Mouse (Mus musculus) neural tube, embryonic 13.5 days (tissue): ENCODE data around the gene Rgl1. TPM values are rescaled to one million over a fixed set of nuclear protein-coding genes. Genes with fewer than 3 reads are reported as not detected.
A peak's percentile ranks its signal among the peaks of the same experiment; 100 is the strongest.

Experiments
- ATAC-seq: fragments of 200-750 bp; cut with Nextera tagmentation; 2 replicates; pipeline ENCODE4 v1.8.0; 2017; ENCODE audit warnings: low read depth, mild to moderate bottlenecking, moderate TSS enrichment, moderate library complexity
- H3K27ac ChIP-seq: fragments of 300-500 bp; sonication (generic); replicated peaks from 2 replicates; pipeline ENCODE4 v1.5.1; 2015; ENCODE audit warnings: moderate library complexity, mild to moderate bottlenecking, inconsistent platforms
- H3K27me3 ChIP-seq: fragments of 300-500 bp; sonication (generic); 2 replicates; pipeline ENCODE4 v1.6.1; 2015; ENCODE audit warnings: mild to moderate bottlenecking, inconsistent platforms
- H3K36me3 ChIP-seq: fragments of 300-500 bp; sonication (generic); 2 replicates; pipeline ENCODE4 v1.6.1; 2015; ENCODE audit warnings: mild to moderate bottlenecking, inconsistent platforms
- H3K4me1 ChIP-seq: fragments of 300-500 bp; sonication (generic); replicated peaks from 2 replicates; pipeline ENCODE4 v1.6.1; 2015; ENCODE audit warnings: inconsistent platforms
- H3K4me2 ChIP-seq: fragments of 300-500 bp; sonication (generic); 2 replicates; pipeline ENCODE4 v1.6.1; 2015; ENCODE audit warnings: inconsistent platforms, mild to moderate bottlenecking, moderate library complexity
- H3K4me3 ChIP-seq: fragments of 300-500 bp; sonication (generic); 2 replicates; pipeline ENCODE4 v1.5.1; 2015; ENCODE audit warnings: mild to moderate bottlenecking, inconsistent platforms
- H3K9ac ChIP-seq: fragments of 300-500 bp; sonication (generic); 2 replicates; pipeline ENCODE4 v1.6.1; 2015; ENCODE audit warnings: moderate library complexity, mild to moderate bottlenecking, inconsistent platforms
- H3K9me3 ChIP-seq: fragments of 300-500 bp; sonication (generic); 2 replicates; pipeline ENCODE4 v1.6.1; 2016; ENCODE audit warnings: inconsistent platforms
- WGBS: fragments of 180-500 bp; shearing (Covaris S2); methylation state at CpG from one replicate; pipeline ENCODE4 v1.1.7; 2015; 5-methylcytosine and 5-hydroxymethylcytosine counted together
- polyA plus RNA-seq: library from polyadenylated mRNA; unstranded; fragments of >200 nt; fragmentation: Nextera tagmentation; extraction: Ambion mirVana; gene quantifications from 2 replicates; pipeline ENCODE4 v1.2.1, GENCODE M21; 2015

Gene Rgl1
- polyA plus RNA-seq, 1 experiment from 2014 or later, result 25.4 TPM

DNA sequence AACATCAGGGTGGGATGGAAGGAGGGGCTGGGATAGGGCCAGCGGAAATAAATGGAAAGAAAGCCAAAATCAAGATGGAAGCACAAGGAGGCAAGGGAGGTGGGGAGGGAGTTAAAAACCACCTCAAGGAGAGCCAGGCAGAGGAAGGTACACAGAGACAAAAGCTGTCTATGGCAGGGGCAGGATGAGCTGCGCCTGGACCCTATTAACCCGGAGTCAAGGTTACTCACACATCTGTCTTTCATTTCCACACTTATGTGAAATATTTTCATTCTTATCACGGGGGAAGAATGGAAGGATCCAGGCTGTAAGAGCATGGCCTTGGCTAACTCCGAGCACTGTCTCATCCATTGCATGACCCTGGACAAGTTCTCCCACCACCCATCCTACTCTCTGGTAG lies 202.9 kb downstream of the Rgl1 start:
- ATAC-seq, result no peak
- Histone ChIP-seq H3K27ac (no peak overlapping the region), H3K9me3 (no peaks in the 10 kb centered on the region), H3K9ac (no peak overlapping the region), H3K4me1 (peaks cover 24% of the 10 kb centered on the region), H3K4me3 (no peak overlapping the region), H3K36me3 (no peaks in the 10 kb centered on the region), H3K4me2 (no peak overlapping the region), H3K27me3 (no peaks in the 10 kb centered on the region)
- WGBS, result 79% methylated on average over 5 of the region's 5 CpGs

DNA sequence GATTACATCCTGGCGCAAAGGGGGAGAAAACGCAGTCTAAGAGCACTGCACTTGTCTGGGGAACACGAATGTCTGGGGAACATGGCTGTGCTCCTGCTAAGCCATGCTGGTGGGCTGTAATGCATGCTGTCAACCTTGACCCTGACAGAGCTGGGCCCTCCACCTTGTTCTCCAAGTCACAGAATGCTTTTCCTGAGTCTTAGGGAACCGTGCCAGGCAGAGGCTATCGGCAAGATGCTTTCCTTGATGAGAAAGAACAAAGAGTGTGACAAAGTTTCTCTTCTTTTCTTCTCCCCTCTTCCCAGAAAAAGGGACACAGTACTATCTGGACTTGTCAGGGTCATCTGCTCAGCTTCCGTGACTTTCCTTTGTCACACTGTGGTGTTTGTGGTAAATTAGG lies 203.3 kb downstream of the Rgl1 start:
- no peak for ATAC-seq
- H3K4me3 ChIP-seq, result no peak overlapping the region
- no peaks in the 10 kb centered on the region for H3K9me3 ChIP-seq
- no peak overlapping the region for H3K27ac ChIP-seq
- no peaks in the 10 kb centered on the region for H3K27me3 ChIP-seq
- peaks cover 24% of the 10 kb centered on the region for H3K4me1 ChIP-seq
- H3K9ac ChIP-seq, result no peak overlapping the region
- WGBS, result 85% methylated on average over 6 of the region's 6 CpGs
- no peak overlapping the region for H3K4me2 ChIP-seq
- H3K36me3 ChIP-seq, result no peaks in the 10 kb centered on the region

DNA sequence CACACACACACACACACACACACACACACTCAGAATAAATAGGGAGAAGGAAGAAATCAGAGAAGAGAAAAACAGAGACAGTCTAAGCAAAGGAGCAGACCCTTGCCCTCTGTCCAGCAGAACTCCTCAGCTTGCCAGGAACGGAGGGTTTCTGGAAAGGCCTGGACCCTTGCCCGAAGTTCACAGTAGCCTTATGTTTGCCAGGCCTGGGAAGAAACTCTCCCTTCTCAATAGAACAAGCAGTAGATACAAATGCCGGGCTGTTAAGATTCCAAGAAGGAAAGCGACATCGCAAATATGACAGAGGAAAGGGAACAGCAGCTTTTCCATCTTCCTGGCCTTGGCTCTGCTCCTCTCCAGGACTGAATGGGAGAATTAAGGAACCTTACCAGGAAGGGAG lies 205.7 kb downstream of the Rgl1 start:
- 80% methylated on average over 5 of the region's 5 CpGs for WGBS
- no peak overlapping the region for H3K4me2 ChIP-seq

DNA sequence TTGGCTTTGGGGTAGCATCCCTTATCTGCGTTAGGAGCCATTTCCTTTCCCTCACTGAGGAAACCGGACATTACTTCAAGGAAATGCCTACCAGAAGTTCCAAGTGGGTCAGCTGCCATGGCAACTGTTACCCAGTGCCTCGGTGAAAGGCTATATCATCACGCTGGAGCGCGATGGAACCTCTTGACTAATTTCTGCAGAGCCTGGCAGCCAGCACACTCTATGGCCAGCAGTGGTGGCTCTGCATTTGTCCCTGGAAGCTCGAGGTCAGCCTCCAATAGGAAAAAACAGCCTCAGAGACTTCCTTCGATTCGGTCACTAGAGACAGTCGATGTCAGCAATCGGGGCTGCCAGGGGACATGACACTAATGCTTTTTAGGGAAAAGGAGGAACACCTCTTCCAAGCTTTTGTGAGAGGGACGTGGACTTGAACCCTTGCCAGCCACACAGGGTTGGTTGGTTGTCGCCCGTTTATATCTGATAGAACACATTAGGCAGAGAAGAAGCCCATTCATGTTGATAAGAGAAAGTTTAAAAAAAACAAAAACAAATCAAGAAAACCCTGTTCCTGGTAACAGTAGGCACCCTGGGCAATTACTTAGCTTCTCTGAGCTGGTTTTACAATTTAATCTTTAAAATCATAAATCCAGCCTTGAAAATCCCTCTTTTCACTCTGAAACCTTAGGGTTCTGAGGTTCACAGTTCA lies 209.4 kb downstream of the Rgl1 start:
- no peaks in the 10 kb centered on the region for H3K9me3 ChIP-seq
- ATAC-seq, result peak; percentile 48; the same call in 1 of the 2 replicates
- H3K27me3 ChIP-seq, result no peaks in the 10 kb centered on the region
- peaks cover 41% of the 10 kb centered on the region for H3K4me1 ChIP-seq
- H3K36me3 ChIP-seq, result peaks cover 8% of the 10 kb centered on the region; the same call in 1 of the 2 replicates
- no peak overlapping the region for H3K4me3 ChIP-seq
- peak overlapping the region; percentile 75 for H3K27ac ChIP-seq
- no peak overlapping the region for H3K4me2 ChIP-seq
- WGBS, result 51% methylated on average over 14 of the region's 14 CpGs
- no peak overlapping the region for H3K9ac ChIP-seq

More for the DNA sequence above, 205.7 kb downstream of the Rgl1 start:
- H3K27ac ChIP-seq, result peak overlapping the region; percentile 53
- H3K4me3 ChIP-seq, result no peak overlapping the region
- no peaks in the 10 kb centered on the region for H3K36me3 ChIP-seq
- no peaks in the 10 kb centered on the region for H3K27me3 ChIP-seq
- H3K9me3 ChIP-seq, result no peaks in the 10 kb centered on the region
- H3K4me1 ChIP-seq, result peaks cover 40% of the 10 kb centered on the region
- no peak overlapping the region for H3K9ac ChIP-seq
- ATAC-seq, result no peak

DNA sequence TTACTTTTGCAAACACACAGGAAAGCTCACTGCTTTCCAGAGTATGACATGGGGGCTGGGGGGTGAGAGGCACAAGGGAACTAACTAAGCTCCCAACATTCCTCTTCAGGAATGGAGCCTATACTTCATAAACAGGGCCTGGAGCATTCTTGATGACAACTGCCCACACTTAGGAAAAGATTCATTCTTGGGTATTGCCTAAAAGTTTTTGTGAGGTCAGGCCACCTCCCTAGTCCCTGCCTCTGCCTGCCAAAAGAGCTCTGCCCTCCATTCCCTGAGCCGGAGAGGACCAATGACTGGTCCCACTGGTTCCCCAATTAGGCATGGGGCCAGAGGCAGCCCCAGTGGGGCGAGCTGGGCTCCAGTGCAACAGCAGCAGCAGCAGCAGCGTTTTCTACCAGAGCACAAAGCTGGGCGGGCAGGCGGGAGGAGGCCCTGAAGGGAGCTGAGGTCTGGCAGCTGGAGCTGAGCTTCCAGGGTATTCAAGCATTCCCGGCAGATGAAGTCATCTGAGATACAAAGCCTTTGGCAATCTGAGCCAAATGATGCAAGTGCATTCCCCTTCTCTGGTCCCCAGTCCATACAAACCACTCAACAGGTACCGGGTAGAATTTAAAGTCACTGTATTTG lies 210.1 kb downstream of the Rgl1 start:
- WGBS, result 20% methylated on average over 7 of the region's 7 CpGs
- no peak overlapping the region for H3K9ac ChIP-seq
- peaks cover 36% of the 10 kb centered on the region for H3K4me1 ChIP-seq
- no peaks in the 10 kb centered on the region for H3K27me3 ChIP-seq
- no peaks in the 10 kb centered on the region for H3K9me3 ChIP-seq
- H3K36me3 ChIP-seq, result peaks cover 14% of the 10 kb centered on the region; the same call in 1 of the 2 replicates
- H3K4me3 ChIP-seq, result no peak overlapping the region
- H3K4me2 ChIP-seq, result no peak overlapping the region
- peak; percentile 79 for ATAC-seq
- peak overlapping the region; percentile 75 for H3K27ac ChIP-seq

DNA sequence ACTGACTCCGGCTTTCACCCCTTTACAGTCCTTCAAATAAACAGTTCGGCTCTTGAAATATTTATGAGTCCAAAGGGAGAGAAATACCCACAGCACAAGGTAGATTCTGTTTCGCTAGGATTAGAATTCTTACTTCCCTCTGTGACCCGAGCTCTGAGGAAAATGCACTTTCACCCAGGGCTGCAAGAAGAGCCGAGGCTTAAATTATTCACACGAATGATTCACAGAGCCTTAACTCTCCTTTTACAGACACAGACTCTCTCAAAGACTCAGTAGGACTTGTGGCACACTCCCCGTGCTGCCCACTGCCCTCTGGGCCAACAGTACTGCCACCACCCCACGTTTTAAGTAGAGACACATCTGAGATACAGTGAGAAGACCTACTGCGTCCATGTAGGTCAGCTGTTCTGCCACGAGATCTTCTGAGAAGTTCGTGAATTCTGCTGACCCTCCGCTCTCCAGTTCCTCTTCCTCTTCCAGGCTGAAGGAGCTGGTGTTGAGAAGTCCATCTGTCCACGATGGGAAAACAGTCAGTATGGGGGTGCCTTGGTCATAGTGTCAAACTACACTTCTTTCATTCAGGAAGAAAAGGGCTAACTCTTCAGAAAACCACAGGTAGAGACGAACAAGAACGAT lies 212.1 kb downstream of the Rgl1 start:
- 74% methylated on average over 15 of the region's 15 CpGs for WGBS
- peaks cover 17% of the 10 kb centered on the region; the same call in 1 of the 2 replicates for H3K36me3 ChIP-seq
- H3K27ac ChIP-seq, result no peak overlapping the region
- H3K9ac ChIP-seq, result no peak overlapping the region
- ATAC-seq, result no peak
- peaks cover 30% of the 10 kb centered on the region for H3K4me1 ChIP-seq
- no peaks in the 10 kb centered on the region for H3K9me3 ChIP-seq
- no peaks in the 10 kb centered on the region for H3K27me3 ChIP-seq
- H3K4me3 ChIP-seq, result no peak overlapping the region
- H3K4me2 ChIP-seq, result no peak overlapping the region

DNA sequence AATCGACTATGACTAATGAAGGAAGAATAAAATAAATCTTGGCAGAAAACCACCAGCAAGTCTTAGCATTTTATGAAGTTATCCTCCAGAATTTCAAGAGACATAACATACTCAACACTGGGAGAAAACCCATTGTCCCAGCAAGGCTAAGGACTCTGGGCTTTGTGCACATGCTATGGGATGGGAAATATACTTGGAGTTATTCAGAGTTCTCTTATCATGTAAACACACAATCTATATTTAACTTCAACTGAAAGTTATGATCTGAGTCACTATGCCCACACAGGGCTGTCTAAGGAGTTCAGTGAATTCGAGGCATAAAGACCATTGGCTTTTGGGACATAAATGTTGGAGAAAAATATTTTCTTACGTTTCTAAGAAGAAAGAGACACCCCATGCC lies 215.2 kb downstream of the Rgl1 start:
- H3K9ac ChIP-seq, result no peak overlapping the region
- no peak overlapping the region for H3K4me2 ChIP-seq
- ATAC-seq, result no peak
- H3K36me3 ChIP-seq, result peaks cover 32% of the 10 kb centered on the region
- no peak overlapping the region for H3K4me3 ChIP-seq
- WGBS, result 84% methylated on average over 3 of the region's 3 CpGs
- H3K27ac ChIP-seq, result no peak overlapping the region
- no peaks in the 10 kb centered on the region for H3K27me3 ChIP-seq
- peaks cover 9% of the 10 kb centered on the region for H3K4me1 ChIP-seq
- no peaks in the 10 kb centered on the region for H3K9me3 ChIP-seq

DNA sequence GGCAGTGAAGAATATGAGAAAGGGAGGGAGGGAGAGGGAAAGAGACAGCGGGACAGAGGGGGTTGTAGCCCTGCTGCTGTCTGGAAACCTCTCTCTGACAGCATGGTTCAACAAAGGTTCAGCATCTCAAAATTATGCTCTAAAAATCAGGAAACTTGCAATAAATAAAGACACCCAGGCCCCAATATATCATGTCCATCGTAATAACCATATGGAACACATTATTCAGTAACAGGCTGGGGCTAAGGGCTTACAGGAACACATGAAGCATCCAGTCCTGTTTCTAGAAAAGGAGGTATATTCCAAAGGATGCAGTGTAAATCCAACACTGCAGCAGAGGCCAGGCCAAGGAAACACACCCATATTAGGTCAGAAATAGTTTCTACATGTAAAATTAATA lies 215.6 kb downstream of the Rgl1 start:
- peaks cover 5% of the 10 kb centered on the region; the same call in 1 of the 2 replicates for H3K4me1 ChIP-seq
- H3K4me3 ChIP-seq, result no peak overlapping the region
- H3K4me2 ChIP-seq, result no peak overlapping the region
- no peak for ATAC-seq
- H3K36me3 ChIP-seq, result peaks cover 35% of the 10 kb centered on the region
- H3K9ac ChIP-seq, result no peak overlapping the region
- 74% methylated on average over 2 of the region's 2 CpGs for WGBS
- H3K27me3 ChIP-seq, result no peaks in the 10 kb centered on the region
- no peak overlapping the region for H3K27ac ChIP-seq
- no peaks in the 10 kb centered on the region for H3K9me3 ChIP-seq

DNA sequence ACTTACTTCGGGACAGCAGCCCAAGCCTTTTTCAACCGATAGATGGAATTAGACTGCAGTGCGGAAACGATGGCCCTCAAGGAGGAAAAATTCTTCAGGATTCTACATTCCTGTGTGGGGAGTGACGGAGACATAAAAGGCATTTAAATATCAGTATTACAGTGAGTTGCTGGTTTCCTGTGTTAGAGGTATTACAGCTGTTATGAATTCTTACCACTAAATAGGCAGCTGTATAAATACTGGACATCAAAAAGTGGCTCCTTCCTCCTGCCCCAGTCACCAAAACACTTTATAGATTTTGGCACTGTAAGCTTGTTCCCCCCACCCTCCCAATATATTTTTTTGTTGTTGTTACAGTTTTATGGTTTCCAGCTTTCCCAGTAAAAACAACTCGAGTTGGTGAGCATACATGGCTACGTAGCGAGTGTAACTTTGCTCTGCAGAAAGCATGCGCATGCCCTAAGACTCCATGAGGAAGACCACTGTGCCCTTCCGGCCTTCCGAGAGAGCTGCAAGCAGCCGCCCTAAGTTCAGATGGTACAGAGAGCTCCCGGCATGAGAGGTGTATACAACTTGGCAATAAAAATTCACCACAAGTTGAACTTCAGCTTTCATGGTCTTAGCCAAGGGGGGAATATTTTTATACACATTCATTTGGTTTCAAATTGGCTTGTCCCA lies 217.0 kb downstream of the Rgl1 start:
- H3K36me3 ChIP-seq, result peaks cover 35% of the 10 kb centered on the region
- no peaks in the 10 kb centered on the region for H3K9me3 ChIP-seq
- no peaks in the 10 kb centered on the region for H3K27me3 ChIP-seq
- no peak overlapping the region for H3K27ac ChIP-seq
- H3K9ac ChIP-seq, result no peak overlapping the region
- 85% methylated on average over 13 of the region's 13 CpGs for WGBS
- no peak overlapping the region for H3K4me2 ChIP-seq
- H3K4me3 ChIP-seq, result no peak overlapping the region
- H3K4me1 ChIP-seq, result no peaks in the 10 kb centered on the region
- ATAC-seq, result no peak

DNA sequence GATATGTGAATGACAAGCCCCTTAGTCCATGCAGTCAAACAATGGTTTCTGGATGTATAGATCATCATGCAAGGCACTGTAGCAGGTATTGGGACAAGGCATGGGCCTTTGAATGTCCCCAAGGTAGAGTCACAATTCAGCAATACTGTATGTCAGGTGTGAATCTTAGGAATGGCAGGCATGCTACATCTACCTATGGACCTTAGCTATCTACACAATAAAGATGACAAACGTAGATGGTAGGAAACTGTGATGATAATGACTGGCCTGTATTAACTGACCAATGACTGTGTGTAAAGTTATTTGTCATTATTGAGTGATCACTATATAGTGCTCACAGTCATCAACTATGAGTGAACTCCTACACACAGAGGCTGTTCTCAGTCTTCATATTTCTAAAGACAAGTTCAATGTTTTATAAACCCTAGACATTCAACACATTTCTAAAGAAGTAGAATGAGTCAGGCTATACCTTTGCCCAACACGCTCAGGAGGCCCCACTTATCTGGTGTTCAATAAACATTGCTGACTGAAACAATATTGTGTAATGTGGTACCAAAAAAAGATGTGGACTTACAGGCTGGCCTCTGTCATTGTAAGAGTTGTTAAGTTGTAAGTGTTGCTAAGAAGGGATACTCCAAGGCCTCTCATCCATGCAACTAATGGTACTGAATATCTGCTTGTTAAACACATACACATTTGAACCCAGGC lies 222.5 kb downstream of the Rgl1 start:
- no peaks in the 10 kb centered on the region for H3K9me3 ChIP-seq
- H3K36me3 ChIP-seq, result peaks cover 33% of the 10 kb centered on the region
- H3K27me3 ChIP-seq, result no peaks in the 10 kb centered on the region
- no peak overlapping the region for H3K9ac ChIP-seq
- no peak for ATAC-seq
- WGBS, result 94% methylated on average over 2 of the region's 2 CpGs
- no peak overlapping the region for H3K4me3 ChIP-seq
- no peak overlapping the region for H3K4me2 ChIP-seq
- no peak overlapping the region for H3K27ac ChIP-seq
- H3K4me1 ChIP-seq, result no peaks in the 10 kb centered on the region

DNA sequence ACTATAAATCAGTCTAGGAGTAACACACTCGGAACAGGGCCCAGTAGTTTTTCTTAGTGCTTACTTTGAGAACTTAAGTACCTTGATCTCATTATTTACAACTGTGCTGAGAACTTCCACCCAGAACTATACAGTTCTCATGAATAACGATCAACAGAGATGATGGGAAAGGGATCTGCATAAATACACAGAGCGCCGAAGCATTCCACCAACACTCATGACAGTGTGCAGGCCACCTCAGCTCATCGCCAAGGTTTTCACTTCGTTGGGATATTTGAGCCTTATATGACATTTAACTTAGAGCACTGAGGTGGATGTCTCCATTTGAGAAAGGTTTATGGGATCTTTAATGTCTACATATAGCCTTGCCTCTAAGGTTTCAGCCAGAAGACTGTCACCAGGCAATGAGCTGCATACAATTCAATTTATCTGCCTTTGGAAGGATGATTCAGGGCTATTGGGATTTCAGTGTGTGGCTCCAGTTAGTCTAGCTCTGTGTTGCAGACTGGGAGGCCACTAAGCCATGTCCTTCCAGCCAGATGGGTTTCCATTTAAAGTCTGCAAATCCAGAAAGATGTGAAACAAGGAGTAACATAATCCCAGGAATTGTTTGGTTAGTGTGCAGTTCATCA lies 223.3 kb downstream of the Rgl1 start:
- WGBS, result 88% methylated on average over 6 of the region's 6 CpGs
- no peak for ATAC-seq

More for the DNA sequence above, 223.3 kb downstream of the Rgl1 start:
- H3K4me2 ChIP-seq, result no peak overlapping the region
- H3K4me3 ChIP-seq, result no peak overlapping the region
- H3K4me1 ChIP-seq, result no peaks in the 10 kb centered on the region
- H3K27ac ChIP-seq, result no peak overlapping the region
- no peaks in the 10 kb centered on the region for H3K27me3 ChIP-seq
- H3K36me3 ChIP-seq, result peaks cover 33% of the 10 kb centered on the region
- H3K9me3 ChIP-seq, result no peaks in the 10 kb centered on the region
- H3K9ac ChIP-seq, result no peak overlapping the region
